26 mouse cellular contexts compared by ENCODE assay signal in the genomic region with DNA sequence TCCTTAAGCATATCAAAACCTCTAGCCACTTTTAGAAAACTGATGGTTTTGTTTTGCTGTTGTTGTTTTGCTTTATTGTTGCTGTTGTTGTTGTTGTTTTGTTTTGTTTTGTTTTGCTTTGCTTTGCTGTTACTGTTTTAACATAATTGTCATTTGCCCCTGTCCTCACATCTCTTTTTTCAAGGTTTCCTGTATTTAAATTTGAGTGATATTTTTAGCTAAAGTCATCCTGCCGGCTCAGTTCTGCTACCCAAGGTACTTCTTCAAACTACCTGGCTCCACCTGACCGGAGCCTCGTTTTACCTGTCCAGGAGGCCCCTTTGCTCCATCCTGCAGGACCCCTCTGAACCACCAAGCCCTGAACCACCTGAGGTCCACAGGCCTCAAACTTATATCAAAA.
"Had no signal": no experiment of that assay in that cellular context is flagged by ENCODE, and none has a peak within 500 bp of the region (broad histone marks: within the 10 kb centered on the region; RNA-seq: fewer than 3 reads in every experiment).

No protein-coding gene starts in this region.

- DNase-seq: gastrocnemius, adult 2 months; gastrocnemius, postnatal 14 days; gastrocnemius, postnatal 36 days; heart, adult 18-20 months; heart, postnatal 14 days; heart, postnatal 36 days; kidney, adult 11 months; kidney, adult 2 months; kidney, adult 9 months; kidney, postnatal 14 days; kidney, postnatal 36 days; layer of hippocampus, adult 9-11 months; layer of hippocampus, postnatal 36 days; liver; liver, embryonic 13.5 days had no signal

- H3K27me3 ChIP-seq: heart, embryonic 15.5 days; hindbrain, embryonic 13.5 days; hindbrain, embryonic 15.5 days; limb, embryonic 12.5 days; liver, embryonic 13.5 days had no signal

- H3K4me3 ChIP-seq: gastrocnemius, adult 2 months; heart, embryonic 13.5 days; heart, embryonic 15.5 days; hindbrain, embryonic 13.5 days; hindbrain, embryonic 15.5 days; kidney, embryonic 15.5 days; limb, embryonic 10.5 days; limb, embryonic 12.5 days; liver, embryonic 13.5 days had no signal

- H3K9me3 ChIP-seq: heart, embryonic 13.5 days; heart, embryonic 15.5 days; hindbrain, embryonic 13.5 days; hindbrain, embryonic 15.5 days; kidney, embryonic 15.5 days; limb, embryonic 10.5 days; limb, embryonic 12.5 days; liver, embryonic 13.5 days had no signal

- H3K9ac ChIP-seq: heart, embryonic 13.5 days; heart, embryonic 15.5 days; hindbrain, embryonic 13.5 days; hindbrain, embryonic 15.5 days; kidney, embryonic 15.5 days; limb, embryonic 12.5 days; liver, embryonic 13.5 days had no signal

- H3K36me3 ChIP-seq: heart, embryonic 13.5 days; heart, embryonic 15.5 days; hindbrain, embryonic 13.5 days; hindbrain, embryonic 15.5 days; kidney, embryonic 15.5 days; limb, embryonic 10.5 days; limb, embryonic 12.5 days; liver, embryonic 13.5 days had no signal

- H3K4me2 ChIP-seq: heart, embryonic 11.5 days; heart, embryonic 13.5 days; heart, embryonic 15.5 days; hindbrain, embryonic 13.5 days; hindbrain, embryonic 15.5 days; kidney, embryonic 15.5 days; limb, embryonic 12.5 days; liver, embryonic 11.5 days; liver, embryonic 13.5 days had no signal

- H3K4me1 ChIP-seq: heart, embryonic 15.5 days; hindbrain, embryonic 15.5 days; kidney, embryonic 15.5 days; liver, embryonic 13.5 days had no signal

- H3K27ac ChIP-seq: gastrocnemius, adult 2 months; heart, embryonic 13.5 days; heart, embryonic 15.5 days; hindbrain, embryonic 13.5 days; hindbrain, embryonic 15.5 days; hindbrain, postnatal 0 days; kidney, embryonic 15.5 days; kidney, postnatal 0 days; limb, embryonic 10.5 days; limb, embryonic 12.5 days; liver, embryonic 13.5 days had no signal
